Mouse (Mus musculus): Measurements from ENCODE around the gene Sars2. TPM values are rescaled to one million over a fixed set of nuclear protein-coding genes. Genes with fewer than 3 reads are reported as not detected.
A peak's percentile ranks its signal among the peaks of the same experiment; 100 is the strongest.

The Sars2 gene
- polyA plus RNA-seq, 1 experiment: 63.2 TPM

GRCm38 (mm10) chr7:28739829-28740228 lies 2.0 kb upstream of the Sars2 start:
- Histone ChIP-seq H3K4me1 (replicated peaks; ENCODE audit: control insufficient read depth, insufficient read depth, low read length) (peaks cover 5% of the 10 kb centered on the region), H3K27me3 (ENCODE audit: control insufficient read depth, insufficient read depth, low read length) (no peaks in the 10 kb centered on the region), H3K4me3 (ENCODE audit: control insufficient read depth, insufficient read depth, low read length) (no peak overlapping the region), H3K27ac (ENCODE audit: control insufficient read depth, insufficient read depth, low read length) (no peak overlapping the region), H3K36me3 (ENCODE audit: control insufficient read depth, insufficient read depth, low read length) (no peaks in the 10 kb centered on the region)
- WGBS: 97% methylated on average over 21 of the region's 21 CpGs
- TF ChIP-seq POLR2A (IDR thresholded peaks at IDR 0.05; ENCODE audit: control insufficient read depth, extremely low read depth, insufficient read depth, low read length, poor library complexity) (no peak), CTCF (IDR thresholded peaks at IDR 0.05; ENCODE audit: borderline replicate concordance, control insufficient read depth, extremely low read depth, insufficient read depth, low read length, poor library complexity) (no peak)
- no peak for DNase-seq

GRCm38 (mm10) chr7:28740949-28741348 lies 843 bp upstream of the Sars2 start:
- Histone ChIP-seq H3K4me1 (replicated peaks; ENCODE audit: control insufficient read depth, insufficient read depth, low read length) (peaks cover 5% of the 10 kb centered on the region), H3K27me3 (ENCODE audit: control insufficient read depth, insufficient read depth, low read length) (no peaks in the 10 kb centered on the region), H3K27ac (ENCODE audit: control insufficient read depth, insufficient read depth, low read length) (peak overlapping the region; percentile 48; the same call in 1 of the 2 replicates), H3K4me3 (ENCODE audit: control insufficient read depth, insufficient read depth, low read length) (peak overlapping the region; percentile 64), H3K36me3 (ENCODE audit: control insufficient read depth, insufficient read depth, low read length) (no peaks in the 10 kb centered on the region)
- 31% methylated on average over 9 of the region's 9 CpGs for WGBS
- DNase-seq: no peak
- TF ChIP-seq CTCF (IDR thresholded peaks at IDR 0.05; ENCODE audit: borderline replicate concordance, control insufficient read depth, extremely low read depth, insufficient read depth, low read length, poor library complexity): no peak
- no peak for TF ChIP-seq POLR2A (IDR thresholded peaks at IDR 0.05; ENCODE audit: control insufficient read depth, extremely low read depth, insufficient read depth, low read length, poor library complexity)

- H3K4me1 ChIP-seq (replicated peaks; ENCODE audit: control insufficient read depth, insufficient read depth, low read length): peaks cover 5% of the 10 kb centered on the region
- H3K27me3 ChIP-seq (ENCODE audit: control insufficient read depth, insufficient read depth, low read length): no peaks in the 10 kb centered on the region
- TF ChIP-seq POLR2A (IDR thresholded peaks at IDR 0.05; ENCODE audit: control insufficient read depth, extremely low read depth, insufficient read depth, low read length, poor library complexity) (no peak), CTCF (IDR thresholded peaks at IDR 0.05; ENCODE audit: borderline replicate concordance, control insufficient read depth, extremely low read depth, insufficient read depth, low read length, poor library complexity) (no peak)
- H3K36me3 ChIP-seq (ENCODE audit: control insufficient read depth, insufficient read depth, low read length): no peaks in the 10 kb centered on the region
- WGBS: 2% methylated on average over 13 of the region's 13 CpGs
- no peak for DNase-seq
- peak overlapping the region; percentile 48; the same call in 1 of the 2 replicates for H3K27ac ChIP-seq (ENCODE audit: control insufficient read depth, insufficient read depth, low read length)
- H3K4me3 ChIP-seq (ENCODE audit: control insufficient read depth, insufficient read depth, low read length): peak overlapping the region; percentile 64
Observed at GRCm38 (mm10) chr7:28741368-28741708, 454 bp upstream of the Sars2 start.

GRCm38 (mm10) chr7:28749935-28750334 lies 8.1 kb downstream of the Sars2 start:
- no peaks in the 10 kb centered on the region for H3K36me3 ChIP-seq (ENCODE audit: control insufficient read depth, insufficient read depth, low read length)
- WGBS: 97% methylated on average over 7 of the region's 7 CpGs
- no peak for TF ChIP-seq POLR2A (IDR thresholded peaks at IDR 0.05; ENCODE audit: control insufficient read depth, extremely low read depth, insufficient read depth, low read length, poor library complexity)
- no peak for TF ChIP-seq CTCF (IDR thresholded peaks at IDR 0.05; ENCODE audit: borderline replicate concordance, control insufficient read depth, extremely low read depth, insufficient read depth, low read length, poor library complexity)
- no peak for DNase-seq
- no peaks in the 10 kb centered on the region for H3K27me3 ChIP-seq (ENCODE audit: control insufficient read depth, insufficient read depth, low read length)
- no peak overlapping the region for H3K27ac ChIP-seq (ENCODE audit: control insufficient read depth, insufficient read depth, low read length)
- no peak overlapping the region for H3K4me3 ChIP-seq (ENCODE audit: control insufficient read depth, insufficient read depth, low read length)
- H3K4me1 ChIP-seq (replicated peaks; ENCODE audit: control insufficient read depth, insufficient read depth, low read length): no peaks in the 10 kb centered on the region

- Histone ChIP-seq H3K36me3 (ENCODE audit: control insufficient read depth, insufficient read depth, low read length) (peaks cover 13% of the 10 kb centered on the region), H3K4me3 (ENCODE audit: control insufficient read depth, insufficient read depth, low read length) (no peak within 1 kb of the TSS), H3K27ac (ENCODE audit: control insufficient read depth, insufficient read depth, low read length) (no peak within 1 kb of the TSS), H3K4me1 (replicated peaks; ENCODE audit: control insufficient read depth, insufficient read depth, low read length) (peaks cover 7% of the 10 kb centered on the region; the same call in 1 of the 2 replicates), H3K27me3 (ENCODE audit: control insufficient read depth, insufficient read depth, low read length) (no peaks in the 10 kb centered on the region)
- WGBS: 17% methylated on average over 17 of the region's 17 CpGs
- no peak for DNase-seq
- no peak for TF ChIP-seq POLR2A (IDR thresholded peaks at IDR 0.05; ENCODE audit: control insufficient read depth, extremely low read depth, insufficient read depth, low read length, poor library complexity)
- TF ChIP-seq CTCF (IDR thresholded peaks at IDR 0.05; ENCODE audit: borderline replicate concordance, control insufficient read depth, extremely low read depth, insufficient read depth, low read length, poor library complexity): no peak
Observed at GRCm38 (mm10) chr7:28756079-28756478, 14.3 kb downstream of the Sars2 start, which contains the start of gene Ccer2. Ccer2 (plus strand) TSS chr7:28756174.

GRCm38 (mm10) chr7:28758623-28759022 lies 16.8 kb downstream of the Sars2 start:
- TF ChIP-seq POLR2A (IDR thresholded peaks at IDR 0.05; ENCODE audit: control insufficient read depth, extremely low read depth, insufficient read depth, low read length, poor library complexity) (no peak), CTCF (IDR thresholded peaks at IDR 0.05; ENCODE audit: borderline replicate concordance, control insufficient read depth, extremely low read depth, insufficient read depth, low read length, poor library complexity) (no peak)
- WGBS: 96% methylated on average over 13 of the region's 13 CpGs
- H3K36me3 ChIP-seq (ENCODE audit: control insufficient read depth, insufficient read depth, low read length): peaks cover 20% of the 10 kb centered on the region

GRCm38 (mm10) chr7:28761907-28762306 lies 20.1 kb downstream of the Sars2 start:
- TF ChIP-seq POLR2A (IDR thresholded peaks at IDR 0.05; ENCODE audit: control insufficient read depth, extremely low read depth, insufficient read depth, low read length, poor library complexity) (no peak), CTCF (IDR thresholded peaks at IDR 0.05; ENCODE audit: borderline replicate concordance, control insufficient read depth, extremely low read depth, insufficient read depth, low read length, poor library complexity) (no peak)
- 98% methylated on average over 9 of the region's 9 CpGs for WGBS
- no peak overlapping the region for H3K27ac ChIP-seq (ENCODE audit: control insufficient read depth, insufficient read depth, low read length)
- peaks cover 6% of the 10 kb centered on the region for H3K4me1 ChIP-seq (replicated peaks; ENCODE audit: control insufficient read depth, insufficient read depth, low read length)
- H3K36me3 ChIP-seq (ENCODE audit: control insufficient read depth, insufficient read depth, low read length): peaks cover 20% of the 10 kb centered on the region
- no peaks in the 10 kb centered on the region for H3K27me3 ChIP-seq (ENCODE audit: control insufficient read depth, insufficient read depth, low read length)
- DNase-seq: no peak
- no peak overlapping the region for H3K4me3 ChIP-seq (ENCODE audit: control insufficient read depth, insufficient read depth, low read length)

More at GRCm38 (mm10) chr7:28758623-28759022, 16.8 kb downstream of the Sars2 start:
- Histone ChIP-seq H3K27ac (ENCODE audit: control insufficient read depth, insufficient read depth, low read length) (no peak overlapping the region), H3K4me1 (replicated peaks; ENCODE audit: control insufficient read depth, insufficient read depth, low read length) (peaks cover 7% of the 10 kb centered on the region; the same call in 1 of the 2 replicates), H3K4me3 (ENCODE audit: control insufficient read depth, insufficient read depth, low read length) (no peak overlapping the region), H3K27me3 (ENCODE audit: control insufficient read depth, insufficient read depth, low read length) (no peaks in the 10 kb centered on the region)
- DNase-seq: no peak

Measured in thymus, adult 2 months (tissue).